Comparison of ENCODE assay signal across 12 mouse cellular contexts in genomic region chr19:11973511-11974222, GRCm38 (mm10). TPM values are rescaled to one million over a fixed set of nuclear protein-coding genes. Genes with fewer than 3 reads are reported as not detected.
DNase-seq lines count a peak whose midpoint lies in the region; ATAC-seq and TF ChIP-seq lines count a peak whose summit lies in the region.
"Had no signal": no experiment of that assay in that cellular context is flagged by ENCODE, and none has a peak within 500 bp of the region (broad histone marks: within the 10 kb centered on the region; RNA-seq: fewer than 3 reads in every experiment).

No protein-coding gene starts in this region.

- intact Hi-C loops in left cerebral cortex, postnatal 36 days (cut with DNase I), result no loop called here

- H3ac ChIP-seq in myocyte (ENCODE audit: control insufficient read depth, insufficient read length), result no peak overlapping the region

- peak overlapping the region; percentile 42; the same call in 1 of the 2 replicates for H3K27ac ChIP-seq in kidney, adult 2 months (ENCODE audit: insufficient read depth, low read depth, low read length)
- H3K27ac ChIP-seq: forebrain, embryonic 15.5 days had no signal

- DNase-seq in kidney, adult 2 months, result no peak
- no peak for DNase-seq in kidney, adult 9 months
- DNase-seq in adrenal gland, postnatal 10 days, result peak; percentile 22
- DNase-seq in left cerebral cortex, adult 11 months (ENCODE audit: low spot score), result no peak
- no peak for DNase-seq in left cerebral cortex, postnatal 36 days (ENCODE audit: low spot score in 2 of 2)
- DNase-seq in MN1 (ENCODE audit: low spot score), result no peak
- DNase-seq: cerebellum, adult 2 months; gastrocnemius, postnatal 36 days; left cerebral cortex, postnatal 4 days had no signal

- peaks cover 4% of the 10 kb centered on the region for H3K79me2 ChIP-seq in myocyte (ENCODE audit: control insufficient read depth, insufficient read depth)

- no peak overlapping the region for H3K4me2 ChIP-seq in myocyte (ENCODE audit: low read depth)
- H3K4me2 ChIP-seq: forebrain, embryonic 15.5 days had no signal

- H3K4me3 ChIP-seq in kidney, adult 2 months (ENCODE audit: insufficient read depth, low read depth, low read length), result no peak overlapping the region
- H3K4me3 ChIP-seq in myocyte, result no peak overlapping the region
- H3K4me3 ChIP-seq: forebrain, embryonic 15.5 days had no signal

- H3K36me3 ChIP-seq in kidney, adult 2 months (ENCODE audit: control insufficient read depth, insufficient read depth, low read length), result peaks cover 16% of the 10 kb centered on the region
- peaks cover 50% of the 10 kb centered on the region for H3K36me3 ChIP-seq in myocyte (ENCODE audit: control insufficient read depth, insufficient read depth)

- no peaks in the 10 kb centered on the region for H3K27me3 ChIP-seq in kidney, adult 2 months (replicated peaks; ENCODE audit: control insufficient read depth, insufficient read depth, low read length)
- no peaks in the 10 kb centered on the region for H3K27me3 ChIP-seq in myocyte (ENCODE audit: control insufficient read depth, insufficient read depth, insufficient read length)
- H3K27me3 ChIP-seq: forebrain, embryonic 15.5 days had no signal

- ATAC-seq in granulocyte monocyte progenitor cell, adult 5-6 weeks (replicated peaks; ENCODE audit: poor library complexity, severe bottlenecking), result peak; percentile 48
- ATAC-seq: forebrain, embryonic 15.5 days had no signal

- TF ChIP-seq CTCF in kidney, adult 2 months (conservative IDR thresholded peaks at IDR 0.05; ENCODE audit: insufficient read depth, insufficient read length, low read depth, low read length), result no peak

- 76% methylated on average over 13 of the region's 13 CpGs for WGBS in kidney, adult 2 months

- H3K4me1 ChIP-seq in kidney, adult 2 months (ENCODE audit: control insufficient read depth, insufficient read depth, low read length), result peaks cover 2% of the 10 kb centered on the region; the same call in 1 of the 2 replicates

- no peak for TF ChIP-seq POLR2A in kidney, adult 2 months (IDR thresholded peaks at IDR 0.05; ENCODE audit: low read depth, low read length)
- no peak for TF ChIP-seq POLR2A in myocyte (IDR thresholded peaks at IDR 0.05; ENCODE audit: insufficient read length, low read depth)

TF ChIP-seq in myocyte, 11 proteins besides CTCF, POLR2A, EP300 and RAD21:
- peak; percentile 9 for TF ChIP-seq USF1 (IDR thresholded peaks at IDR 0.05; ENCODE audit: low read depth)
- TF ChIP-seq MAX (IDR thresholded peaks at IDR 0.05; ENCODE audit: low read depth), result no peak

RNA-seq across cellular contexts. Expression of gene Osbp, which starts 7.9 kb away (rescaled TPM):
- 21.7 and 24.8 TPM in 2 replicates for polyA plus RNA-seq in kidney, adult 2 months (2012; rRNA removed)
- total RNA-seq in adrenal gland, postnatal 10 days (2021), result 10 to 100 TPM; 60.8 to 65.6 TPM
- 39.1 and 46.5 TPM in 2 replicates for total RNA-seq in granulocyte monocyte progenitor cell, adult 5-6 weeks (2014; fragmentation: Nextera tagmentation)
- 35.2 and 42.3 TPM in 2 replicates for total RNA-seq in granulocyte monocyte progenitor cell, adult 5-6 weeks (2017)
- 23.1 TPM for polyA plus RNA-seq in myocyte (2012; fragmentation: generic; extraction: Trizol)
- total RNA-seq in left cerebral cortex, postnatal 36 days (2021), result 10 to 100 TPM; 55.5 to 59.1 TPM
